Mouse (Mus musculus) kidney, adult 2 months (tissue): Measurements from ENCODE around the gene Sec24a.

Source experiments
- CTCF ChIP-seq: fragments of 200-500 bp; conservative IDR thresholded peaks from 2 replicates; pipeline ENCODE4 v1.5.1; 2011; ENCODE audit warnings: low read depth, mild to moderate bottlenecking, control low read depth, low read length, moderate library complexity, mixed read lengths; ENCODE audit not compliant: insufficient read depth, insufficient read length
- POLR2A ChIP-seq: fragments of 200-500 bp; IDR thresholded peaks from one replicate; pipeline ENCODE4 v1.6.1; 2011; ENCODE audit warnings: low read depth, low read length, control low read depth

GRCm38 (mm10) chr11:51681324-51681975, 82.0 kb downstream of the Sec24a start:
- TF ChIP-seq POLR2A: no peak
- peak; percentile 98 for TF ChIP-seq CTCF
